Mouse (Mus musculus) left cerebral cortex, adult 2 months (tissue): ENCODE measurements at regions not wholly inside any gene's neighbourhood (a gene's known extent, or its start where the extent isn't known, plus 50 kb on each side); places are given as distances from the start of the nearest gene placed in this dataset.

Experiments
- DNase-seq, 2 experiments: peaks; one replicate each; pipeline ENCODE4 v3.0.0; 2021 to 2022; ENCODE audit warnings: low spot score in 2 of 2, mixed read lengths in 1 of 2; ENCODE audit errors: extremely low spot score in 1 of 2
- H3K27ac ChIP-seq: fragments of 200-600 bp; 2 replicates; pipeline ENCODE4 v1.8.1; 2022
- H3K4me3 ChIP-seq: fragments of 200-600 bp; 2 replicates; pipeline ENCODE4 v1.8.1; 2022
- CTCF ChIP-seq: fragments of 200-600 bp; IDR thresholded peaks from 2 replicates; pipeline ENCODE4 v1.8.1; 2022; ENCODE audit warnings: antibody characterized with exemption, mild to moderate bottlenecking, moderate library complexity
- intact Hi-C: fragments of 180-260 bp; cut with DNase I; formaldehyde crosslinking; loops from one replicate; pipeline ENCODE4 v1.15.1; 2025

DNA sequence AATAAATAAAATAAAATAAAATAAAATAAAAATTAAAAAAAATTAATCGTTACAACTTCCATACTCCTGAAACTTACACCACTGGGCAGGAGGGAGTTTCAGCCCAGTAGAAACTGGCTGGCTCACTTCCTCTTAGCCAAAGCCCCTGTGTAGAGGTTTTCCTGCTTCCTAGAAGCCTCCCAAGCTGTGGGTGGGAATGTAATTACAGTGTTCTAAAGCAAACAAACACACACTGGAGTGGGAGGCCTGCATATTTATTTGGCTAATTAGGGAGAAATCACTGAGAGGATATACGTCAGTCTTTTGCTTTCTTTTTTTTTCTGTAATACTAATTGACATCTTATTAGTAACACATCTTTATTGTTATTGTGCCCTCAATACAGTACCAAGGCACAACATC, 94.2 kb upstream of the Cdh5 start:
- Histone ChIP-seq H3K4me3 (no peak overlapping the region), H3K27ac (no peak overlapping the region)
- intact Hi-C loops: no loop called here
- no peak for DNase-seq
- TF ChIP-seq CTCF: no peak

- DNase-seq: no peak
- Histone ChIP-seq H3K4me3 (no peak overlapping the region), H3K27ac (no peak overlapping the region)
- intact Hi-C loops: no loop called here
- no peak for TF ChIP-seq CTCF
Observed at GRCm38 (mm10) chr8:104008756-104009155, 92.7 kb upstream of the Cdh5 start.

GRCm38 (mm10) chr8:104009306-104009705, 92.1 kb upstream of the Cdh5 start:
- intact Hi-C loops: no loop called here
- Histone ChIP-seq H3K27ac (no peak overlapping the region), H3K4me3 (no peak overlapping the region)
- TF ChIP-seq CTCF: no peak
- DNase-seq: no peak

GRCm38 (mm10) chr8:104022231-104022630, 79.2 kb upstream of the Cdh5 start:
- DNase-seq: no peak
- no peak overlapping the region for H3K4me3 ChIP-seq
- H3K27ac ChIP-seq: peak overlapping the region; percentile 64; the same call in 1 of the 2 replicates
- intact Hi-C loops: loop anchor here (10.0 kb wide), 4 partner anchors 287 to 957 kb away; no protein-coding TSS in a partner anchor
- no peak for TF ChIP-seq CTCF

DNA sequence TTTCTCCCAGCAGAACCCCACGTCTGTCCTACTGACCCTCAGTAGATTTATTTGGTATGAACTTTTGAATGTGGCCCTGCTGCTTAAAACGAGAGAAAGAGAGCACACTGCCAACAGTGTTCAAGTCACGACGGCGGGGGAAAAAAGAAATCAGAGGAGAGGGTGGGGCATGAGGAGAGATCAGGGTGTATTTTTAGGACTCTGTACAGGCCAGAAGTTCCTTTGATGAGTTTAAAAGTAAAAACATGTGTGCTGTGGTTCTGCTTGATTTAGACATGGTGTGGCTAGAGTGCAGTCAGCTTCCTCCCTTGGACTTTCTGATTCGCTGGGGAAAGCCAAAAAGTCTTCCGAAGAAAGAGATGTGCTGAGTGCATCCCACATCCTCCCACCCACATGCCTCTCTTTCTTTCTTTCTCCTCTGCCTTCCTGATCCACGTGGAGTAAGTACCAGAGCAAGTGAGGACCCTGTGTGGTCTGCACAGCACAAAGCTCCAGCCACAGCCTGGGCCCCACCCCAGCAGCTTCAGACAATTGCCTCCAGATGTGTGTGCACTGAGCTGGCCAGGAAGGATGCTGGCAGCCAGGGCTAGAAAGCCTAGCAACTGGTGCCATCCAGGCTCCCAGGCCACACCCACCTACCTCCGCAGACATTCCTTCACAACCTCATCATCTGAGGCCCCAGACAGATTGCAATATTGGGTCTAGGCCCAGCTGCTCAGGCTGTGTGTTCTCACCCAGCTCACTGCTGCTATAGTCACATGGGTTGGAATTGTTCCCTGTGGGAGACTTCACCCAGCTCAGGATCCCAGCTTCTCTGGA, 78.5 kb upstream of the Cdh5 start:
- no peak for TF ChIP-seq CTCF
- intact Hi-C loops: loop anchor here (10.0 kb wide), 4 partner anchors 288 to 958 kb away; no protein-coding TSS in a partner anchor
- peak overlapping the region; percentile 64 for H3K27ac ChIP-seq
- no peak for DNase-seq
- no peak overlapping the region for H3K4me3 ChIP-seq

- TF ChIP-seq CTCF: peak; percentile 74
- Histone ChIP-seq H3K4me3 (no peak overlapping the region), H3K27ac (peak overlapping the region; percentile 74)
- intact Hi-C loops: loop anchor here (5.0 to 10.0 kb wide), 5 partner anchors 175 to 962 kb away; no protein-coding TSS in a partner anchor
- DNase-seq: peak; percentile 35 to 51
Observed at GRCm38 (mm10) chr8:104027161-104027821, 74.1 kb upstream of the Cdh5 start.

DNA sequence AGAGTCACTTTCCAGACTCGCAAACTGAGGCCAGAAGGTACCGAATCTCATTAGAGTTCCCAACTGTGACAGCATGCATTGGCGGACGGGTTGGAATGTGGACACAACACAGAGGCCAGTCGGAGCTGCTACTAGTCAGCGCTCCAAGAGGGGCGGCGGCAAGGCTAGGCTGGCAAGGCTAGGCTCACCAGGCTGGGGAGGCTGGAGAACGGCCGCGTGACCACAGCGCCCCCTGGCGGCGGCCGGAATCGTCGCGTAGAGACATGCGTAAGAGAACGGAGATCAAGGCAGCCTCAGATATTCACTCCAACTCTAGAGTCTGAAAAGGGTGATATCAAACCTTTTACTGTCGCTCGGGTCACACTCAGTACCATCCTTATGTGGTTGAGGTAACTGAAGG, 72.8 kb upstream of the Cdh5 start:
- intact Hi-C loops: loop anchor here (1.0 to 10.0 kb wide), 7 partner anchors 176 to 1244 kb away; partner anchors contain the start of gene Cdh11
- DNase-seq: peak; percentile 85 to 91
- Histone ChIP-seq H3K4me3 (no peak overlapping the region), H3K27ac (peak overlapping the region; percentile 74)
- peak; percentile 95 for TF ChIP-seq CTCF

DNA sequence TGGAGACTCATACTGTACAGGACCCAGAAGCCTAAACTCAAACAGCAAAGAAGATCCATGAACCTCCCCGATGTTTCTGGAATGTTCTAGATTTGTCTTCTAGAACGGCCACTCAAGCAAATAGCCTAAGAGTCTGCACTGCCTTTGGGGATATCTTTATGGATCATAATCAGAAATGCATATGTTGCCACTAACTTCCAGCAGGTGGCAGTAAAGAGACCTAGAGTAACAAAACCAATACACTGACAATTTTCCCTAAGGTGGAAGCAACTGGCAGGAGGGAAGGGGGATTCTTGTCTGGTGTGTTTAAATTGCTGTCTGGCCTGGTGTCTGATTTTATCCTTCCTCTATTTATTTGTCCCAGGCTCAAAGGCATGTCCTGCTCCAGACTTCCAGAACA, 69.2 kb upstream of the Cdh5 start:
- Histone ChIP-seq H3K27ac (no peak overlapping the region), H3K4me3 (no peak overlapping the region)
- peak; percentile 74 for TF ChIP-seq CTCF
- intact Hi-C loops: loop anchor here (1.0 to 5.0 kb wide), 3 partner anchors 19 to 190 kb away; no protein-coding TSS in a partner anchor
- DNase-seq: peak in 1 of 2 experiments; percentile 29

- no peak for DNase-seq
- H3K4me3 ChIP-seq: no peak overlapping the region
- intact Hi-C loops: loop anchor here (2.0 to 5.0 kb wide), 2 partner anchors 44 to 189 kb away; no protein-coding TSS in a partner anchor
- H3K27ac ChIP-seq: no peak overlapping the region
- TF ChIP-seq CTCF: peak; percentile 61
Observed at GRCm38 (mm10) chr8:104033148-104033547, 68.3 kb upstream of the Cdh5 start.

GRCm38 (mm10) chr8:104034286-104034685, 67.1 kb upstream of the Cdh5 start:
- no peak for DNase-seq
- TF ChIP-seq CTCF: no peak
- H3K27ac ChIP-seq: no peak overlapping the region
- H3K4me3 ChIP-seq: no peak overlapping the region
- intact Hi-C loops: loop anchor here (5.0 kb wide), 1 partner anchor 188 kb away; no protein-coding TSS in a partner anchor

- intact Hi-C loops: no loop called here
- H3K27ac ChIP-seq: no peak overlapping the region; the same call in 1 of the 2 replicates
Observed at GRCm38 (mm10) chr8:104036580-104037477, 64.6 kb upstream of the Cdh5 start.

More at GRCm38 (mm10) chr8:104036580-104037477, 64.6 kb upstream of the Cdh5 start:
- no peak for DNase-seq
- no peak overlapping the region for H3K4me3 ChIP-seq
- no peak for TF ChIP-seq CTCF
